In genomic region chr9:102015516-102015915, GRCm38 (mm10) we compare ENCODE assay signal across 25 mouse cellular contexts.
DNase-seq lines count a peak whose midpoint lies in the region; ATAC-seq and TF ChIP-seq lines count a peak whose summit lies in the region.
"Had no signal": no experiment of that assay in that cellular context is flagged by ENCODE, and none has a peak within 500 bp of the region (broad histone marks: within the 10 kb centered on the region; RNA-seq: fewer than 3 reads in every experiment).

No protein-coding gene starts in this region.

- intact Hi-C loops in heart, postnatal 25 days (cut with DNase I) = no loop called here

- no peak for TF ChIP-seq CTCF in midbrain, postnatal 0 days (IDR thresholded peaks at IDR 0.05)

- no peak overlapping the region for H3K27ac ChIP-seq in midbrain, embryonic 11.5 days (ENCODE audit: low read depth, low read length)
- no peak overlapping the region for H3K27ac ChIP-seq in midbrain, postnatal 0 days (ENCODE audit: low read depth, low read length)
- H3K27ac ChIP-seq in heart, embryonic 10.5 days = no peak overlapping the region
- H3K27ac ChIP-seq: embryonic facial prominence, embryonic 12.5 days; embryonic facial prominence, embryonic 15.5 days; gastrocnemius, adult 2 months; heart, adult 2 months; heart, embryonic 15.5 days; hindbrain, embryonic 10.5 days; hindbrain, embryonic 13.5 days; intestine, embryonic 15.5 days had no signal

- no peak overlapping the region for H3K9ac ChIP-seq in midbrain, embryonic 11.5 days (ENCODE audit: low read length)
- H3K9ac ChIP-seq in midbrain, postnatal 0 days (replicated peaks; ENCODE audit: low read length, poor library complexity, severe bottlenecking) = no peak overlapping the region
- H3K9ac ChIP-seq: embryonic facial prominence, embryonic 12.5 days; embryonic facial prominence, embryonic 15.5 days; forebrain, postnatal 0 days; heart, embryonic 15.5 days; hindbrain, embryonic 13.5 days; intestine, embryonic 15.5 days had no signal

- no peak overlapping the region for H3K4me2 ChIP-seq in midbrain, embryonic 11.5 days
- H3K4me2 ChIP-seq in midbrain, postnatal 0 days (ENCODE audit: low read depth, low read length, poor library complexity, severe bottlenecking) = no peak overlapping the region
- H3K4me2 ChIP-seq: embryonic facial prominence, embryonic 12.5 days; embryonic facial prominence, embryonic 15.5 days; heart, embryonic 15.5 days; hindbrain, embryonic 13.5 days; intestine, embryonic 15.5 days had no signal

- no peaks in the 10 kb centered on the region for H3K4me1 ChIP-seq in midbrain, embryonic 11.5 days (ENCODE audit: control insufficient read depth, insufficient read depth, low read length)
- H3K4me1 ChIP-seq in midbrain, postnatal 0 days (ENCODE audit: insufficient read depth, low read length) = no peaks in the 10 kb centered on the region
- no peaks in the 10 kb centered on the region for H3K4me1 ChIP-seq in heart, embryonic 10.5 days
- H3K4me1 ChIP-seq: embryonic facial prominence, embryonic 12.5 days; embryonic facial prominence, embryonic 15.5 days; heart, embryonic 15.5 days; hindbrain, embryonic 10.5 days; intestine, embryonic 15.5 days had no signal

- DNase-seq in heart, adult 8-10 months (ENCODE audit: low spot score) = peak; percentile 42
- no peak for DNase-seq in heart, postnatal 25 days (ENCODE audit: low spot score)
- DNase-seq in midbrain, embryonic 11.5 days (ENCODE audit: low spot score, missing footprints) = peak; percentile 31
- no peak for DNase-seq in midbrain, postnatal 0 days (ENCODE audit: low spot score)
- peak; percentile 53 for DNase-seq in heart, embryonic 10.5 days (ENCODE audit: low spot score)
- DNase-seq in thymus, postnatal 36 days = no peak
- no peak for DNase-seq in right cerebral cortex, adult 2 months (ENCODE audit: low spot score in 2 of 2)
- DNase-seq: adrenal gland, postnatal 10 days; adrenal gland, postnatal 36 days; cerebellum, adult 11 months; cerebellum, adult 9-11 months; cerebellum, postnatal 25 days; forebrain, postnatal 0 days; gastrocnemius, adult 2 months; gastrocnemius, postnatal 14 days; kidney, adult 11 months had no signal

- no peaks in the 10 kb centered on the region for H3K27me3 ChIP-seq in midbrain, embryonic 11.5 days (ENCODE audit: control insufficient read depth, insufficient read depth, low read length)
- no peaks in the 10 kb centered on the region for H3K27me3 ChIP-seq in midbrain, postnatal 0 days (ENCODE audit: insufficient read depth, low read length)
- H3K27me3 ChIP-seq in heart, embryonic 10.5 days (ENCODE audit: insufficient read depth, poor library complexity, severe bottlenecking) = no peaks in the 10 kb centered on the region
- H3K27me3 ChIP-seq: embryonic facial prominence, embryonic 12.5 days; embryonic facial prominence, embryonic 15.5 days; heart, embryonic 15.5 days; hindbrain, embryonic 13.5 days; intestine, embryonic 15.5 days had no signal

- no peaks in the 10 kb centered on the region for H3K9me3 ChIP-seq in midbrain, embryonic 11.5 days (ENCODE audit: control insufficient read depth, low read length)
- H3K9me3 ChIP-seq in midbrain, postnatal 0 days (ENCODE audit: low read length) = no peaks in the 10 kb centered on the region
- H3K9me3 ChIP-seq in heart, embryonic 10.5 days = no peaks in the 10 kb centered on the region
- H3K9me3 ChIP-seq: embryonic facial prominence, embryonic 15.5 days; intestine, embryonic 15.5 days had no signal

- H3K4me3 ChIP-seq in midbrain, embryonic 11.5 days (ENCODE audit: low read depth, low read length) = no peak overlapping the region
- H3K4me3 ChIP-seq in midbrain, postnatal 0 days (ENCODE audit: low read depth, low read length) = no peak overlapping the region
- no peak overlapping the region for H3K4me3 ChIP-seq in heart, embryonic 10.5 days
- H3K4me3 ChIP-seq: embryonic facial prominence, embryonic 12.5 days; embryonic facial prominence, embryonic 15.5 days; gastrocnemius, adult 2 months; heart, adult 2 months; heart, embryonic 15.5 days; hindbrain, embryonic 10.5 days; hindbrain, embryonic 13.5 days; intestine, embryonic 15.5 days had no signal

- no peak for ATAC-seq in midbrain, embryonic 11.5 days (ENCODE audit: low FRiP score)
- no peak for ATAC-seq in midbrain, postnatal 0 days (ENCODE audit: low FRiP score)
- ATAC-seq: forebrain, embryonic 14.5 days; forebrain, postnatal 0 days; hindbrain, embryonic 16.5 days; intestine, embryonic 15.5 days had no signal

- no peaks in the 10 kb centered on the region for H3K36me3 ChIP-seq in midbrain, embryonic 11.5 days (ENCODE audit: control insufficient read depth, insufficient read depth, low read length)
- no peaks in the 10 kb centered on the region for H3K36me3 ChIP-seq in midbrain, postnatal 0 days (ENCODE audit: insufficient read depth, low read length)
- no peaks in the 10 kb centered on the region for H3K36me3 ChIP-seq in heart, embryonic 10.5 days
- H3K36me3 ChIP-seq: embryonic facial prominence, embryonic 12.5 days; embryonic facial prominence, embryonic 15.5 days; heart, embryonic 15.5 days; hindbrain, embryonic 10.5 days; intestine, embryonic 15.5 days had no signal

Comparison
In these comparisons a context has a peak if more than half of its experiments do, and no peak if none do; other contexts are left out.
1. DNase-seq: peak in heart, adult 8-10 months (single experiment), midbrain, embryonic 11.5 days (single experiment) and heart, embryonic 10.5 days (single experiment); none in heart, postnatal 25 days (single experiment), midbrain, postnatal 0 days (single experiment), thymus, postnatal 36 days (0 of 2) and right cerebral cortex, adult 2 months (0 of 2).